Mouse (Mus musculus) limb, embryonic 10.5 days (tissue): ENCODE measurements around the gene Ntm. TPM values are rescaled to one million over a fixed set of nuclear protein-coding genes. Genes with fewer than 3 reads are reported as not detected.

Source experiments
- DNase-seq: peaks from one replicate; pipeline ENCODE4 v3.0.0-alpha.2; 2017; ENCODE audit warnings: low spot score
- H3K27ac ChIP-seq: fragments of 300-500 bp; sonication (generic); 2 replicates; pipeline ENCODE4 v1.5.1; 2016; ENCODE audit warnings: mild to moderate bottlenecking
- H3K27me3 ChIP-seq: fragments of 300-500 bp; sonication (generic); 2 replicates; pipeline ENCODE4 v1.6.1; 2016; ENCODE audit warnings: low read depth, mild to moderate bottlenecking; ENCODE audit not compliant: poor library complexity, severe bottlenecking
- H3K36me3 ChIP-seq: fragments of 300-500 bp; sonication (generic); 2 replicates; pipeline ENCODE4 v1.6.1; 2016; ENCODE audit warnings: mild to moderate bottlenecking, moderate library complexity
- H3K4me1 ChIP-seq: fragments of 300-500 bp; sonication (generic); 2 replicates; pipeline ENCODE4 v1.6.1; 2016
- H3K4me3 ChIP-seq: fragments of 300-500 bp; sonication (generic); 2 replicates; pipeline ENCODE4 v1.5.1; 2016; ENCODE audit warnings: mild to moderate bottlenecking, moderate library complexity
- H3K9me3 ChIP-seq: fragments of 300-500 bp; sonication (generic); replicated peaks from 2 replicates; pipeline ENCODE4 v1.6.1; 2016; ENCODE audit warnings: mild to moderate bottlenecking
- WGBS: fragments of 180-500 bp; shearing (Covaris S2); methylation state at CpG from one replicate; pipeline ENCODE4 v1.1.7; 2016; 5-methylcytosine and 5-hydroxymethylcytosine counted together
- polyA plus RNA-seq: library from polyadenylated mRNA; unstranded; fragments of >200 nt; fragmentation: Nextera tagmentation; extraction: Ambion mirVana; gene quantifications from 2 replicates; pipeline ENCODE4 v1.2.1, GENCODE M21; 2016

Gene Ntm
- polyA plus RNA-seq, 1 experiment from 2014 or later = 12.7 TPM

DNA sequence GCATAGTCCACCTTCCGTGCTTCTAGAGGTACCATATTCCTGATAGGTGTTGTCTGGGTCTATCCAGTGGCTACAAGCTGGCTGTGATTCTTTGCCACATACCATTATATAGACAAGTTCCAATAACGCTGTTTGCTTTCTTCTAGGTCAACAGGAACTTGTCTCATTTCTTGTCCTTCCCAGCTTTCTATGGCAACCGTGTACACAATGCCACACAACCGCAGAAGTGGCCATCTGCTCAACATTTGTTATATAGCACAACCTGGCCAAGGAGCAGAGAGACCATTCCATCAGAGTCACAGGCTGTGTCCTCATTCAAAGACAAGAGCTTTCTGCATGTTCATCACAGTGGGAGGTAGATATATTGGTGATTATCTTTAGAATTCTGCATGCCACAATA lies 404.0 kb downstream of the Ntm start:
- no peak overlapping the region for H3K27ac ChIP-seq
- H3K9me3 ChIP-seq = no peaks in the 10 kb centered on the region
- DNase-seq = no peak
- no peak overlapping the region for H3K4me3 ChIP-seq
- WGBS = 93% methylated on average over 4 of the region's 4 CpGs
- H3K36me3 ChIP-seq = no peaks in the 10 kb centered on the region
- no peaks in the 10 kb centered on the region for H3K27me3 ChIP-seq
- peaks cover 10% of the 10 kb centered on the region for H3K4me1 ChIP-seq

DNA sequence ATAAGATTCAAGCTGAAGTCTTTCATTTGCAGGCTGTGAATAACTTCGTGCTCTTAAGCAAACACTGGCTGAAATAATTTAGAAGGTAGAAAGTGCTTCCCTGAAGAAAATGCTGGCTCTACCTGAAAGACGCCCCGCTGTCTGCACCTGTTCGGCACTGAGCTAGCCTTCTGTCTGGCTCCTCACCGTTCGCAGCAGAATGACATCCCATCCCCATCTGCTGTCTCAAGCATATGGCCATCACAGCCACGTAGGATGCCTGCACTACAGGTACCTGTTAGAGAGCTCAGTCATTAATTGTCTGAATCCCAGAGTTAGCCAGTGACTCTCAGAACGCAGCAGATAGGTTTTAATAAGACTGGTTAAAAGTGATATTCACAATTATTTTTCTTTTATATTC lies 412.4 kb downstream of the Ntm start:
- no peak for DNase-seq
- H3K27ac ChIP-seq = no peak overlapping the region
- no peaks in the 10 kb centered on the region for H3K9me3 ChIP-seq
- WGBS = 86% methylated on average over 8 of the region's 8 CpGs
- H3K4me3 ChIP-seq = no peak overlapping the region
- no peaks in the 10 kb centered on the region for H3K27me3 ChIP-seq
- H3K36me3 ChIP-seq = no peaks in the 10 kb centered on the region
- no peaks in the 10 kb centered on the region for H3K4me1 ChIP-seq

DNA sequence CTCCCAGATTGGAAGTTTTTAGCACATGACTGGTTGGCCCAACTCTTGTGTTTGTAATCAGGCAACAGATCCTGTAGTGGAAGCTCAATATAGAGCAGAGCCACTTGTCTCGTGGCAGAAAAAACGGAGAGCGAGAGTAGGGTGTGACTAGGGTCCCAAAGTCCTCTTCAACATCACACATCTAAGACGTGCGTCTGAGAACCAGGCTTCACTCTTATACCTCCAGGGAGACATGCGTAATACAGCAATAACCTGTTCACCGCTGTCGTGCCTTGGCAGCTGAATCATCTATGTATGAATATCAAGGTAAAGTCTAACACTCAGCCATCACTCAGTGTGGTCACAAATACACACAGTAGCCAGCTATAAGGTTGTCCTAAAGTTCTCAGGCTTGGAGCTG lies 412.8 kb downstream of the Ntm start:
- H3K36me3 ChIP-seq = no peaks in the 10 kb centered on the region
- no peaks in the 10 kb centered on the region for H3K9me3 ChIP-seq
- no peaks in the 10 kb centered on the region for H3K27me3 ChIP-seq
- no peak overlapping the region for H3K27ac ChIP-seq
- H3K4me1 ChIP-seq = no peaks in the 10 kb centered on the region
- no peak overlapping the region for H3K4me3 ChIP-seq
- 90% methylated on average over 8 of the region's 8 CpGs for WGBS
- no peak for DNase-seq

DNA sequence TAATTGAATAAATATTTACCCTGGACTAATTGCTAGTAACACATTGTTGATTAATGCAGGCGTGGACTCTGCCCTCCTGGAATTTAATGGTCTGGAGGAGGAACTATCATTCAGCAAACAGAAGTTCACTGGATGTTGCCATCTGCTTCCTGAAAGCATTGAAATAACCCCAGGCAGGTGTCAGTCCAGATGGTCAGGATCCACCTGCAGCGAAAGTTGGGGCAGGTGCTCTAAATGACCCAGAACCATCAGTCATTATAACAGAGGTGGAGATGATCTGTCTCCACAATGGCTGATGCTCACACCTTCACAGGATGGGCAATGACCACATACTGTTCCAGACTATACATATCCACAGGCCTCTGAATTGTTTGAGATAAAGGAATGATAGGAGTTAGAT lies 426.5 kb downstream of the Ntm start:
- H3K4me1 ChIP-seq = peaks cover 26% of the 10 kb centered on the region
- WGBS = 84% methylated on average over 2 of the region's 2 CpGs
- H3K36me3 ChIP-seq = no peaks in the 10 kb centered on the region
- DNase-seq = no peak
- H3K27ac ChIP-seq = no peak overlapping the region
- no peaks in the 10 kb centered on the region for H3K9me3 ChIP-seq
- H3K4me3 ChIP-seq = no peak overlapping the region
- H3K27me3 ChIP-seq = no peaks in the 10 kb centered on the region

DNA sequence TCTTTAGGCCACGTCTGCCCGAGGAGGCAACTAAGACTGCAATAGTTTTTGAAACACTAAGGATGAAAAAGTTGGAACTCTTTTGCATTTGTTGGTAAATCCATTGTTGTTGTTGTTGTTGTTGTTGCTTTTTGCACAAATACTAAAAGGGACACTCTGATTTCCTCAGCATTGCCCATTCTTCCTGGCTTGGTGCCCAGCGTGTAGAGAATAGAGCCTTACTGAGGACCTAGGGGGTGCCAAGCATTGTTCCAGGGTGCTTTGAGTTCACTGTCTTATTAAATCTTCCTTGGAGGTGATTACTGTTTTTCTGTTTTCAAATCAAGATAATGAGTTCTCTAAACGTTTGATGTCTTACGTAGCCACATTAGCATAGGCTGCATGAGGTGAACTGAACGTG lies 428.2 kb downstream of the Ntm start:
- H3K4me1 ChIP-seq = peaks cover 26% of the 10 kb centered on the region
- H3K9me3 ChIP-seq = no peaks in the 10 kb centered on the region
- H3K36me3 ChIP-seq = no peaks in the 10 kb centered on the region
- 93% methylated on average over 6 of the region's 6 CpGs for WGBS
- H3K4me3 ChIP-seq = no peak overlapping the region
- no peaks in the 10 kb centered on the region for H3K27me3 ChIP-seq
- no peak overlapping the region for H3K27ac ChIP-seq
- no peak for DNase-seq

DNA sequence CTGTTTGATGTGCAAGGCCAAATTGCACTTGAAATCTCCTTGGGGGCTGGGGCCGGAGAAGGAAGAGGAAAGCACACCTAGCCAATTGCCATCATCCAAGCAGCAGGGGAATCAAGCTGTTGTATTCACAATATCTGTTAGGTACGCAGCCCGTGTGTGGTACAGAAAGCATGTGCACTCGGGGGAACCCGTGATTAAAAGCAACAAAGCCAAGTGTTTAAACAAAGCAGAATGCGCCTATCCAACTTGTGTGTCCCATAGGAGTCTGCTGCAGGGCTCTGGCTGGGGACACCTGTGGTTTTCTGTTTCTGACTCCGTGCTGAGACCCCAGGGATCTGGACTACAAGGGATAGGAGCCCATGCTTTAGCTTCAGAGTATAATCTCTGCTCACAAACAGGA lies 428.6 kb downstream of the Ntm start:
- Histone ChIP-seq H3K27me3 (no peaks in the 10 kb centered on the region), H3K4me3 (no peak overlapping the region), H3K9me3 (no peaks in the 10 kb centered on the region), H3K4me1 (peaks cover 26% of the 10 kb centered on the region), H3K36me3 (no peaks in the 10 kb centered on the region), H3K27ac (no peak overlapping the region)
- DNase-seq = no peak
- WGBS = 68% methylated on average over 7 of the region's 7 CpGs

DNA sequence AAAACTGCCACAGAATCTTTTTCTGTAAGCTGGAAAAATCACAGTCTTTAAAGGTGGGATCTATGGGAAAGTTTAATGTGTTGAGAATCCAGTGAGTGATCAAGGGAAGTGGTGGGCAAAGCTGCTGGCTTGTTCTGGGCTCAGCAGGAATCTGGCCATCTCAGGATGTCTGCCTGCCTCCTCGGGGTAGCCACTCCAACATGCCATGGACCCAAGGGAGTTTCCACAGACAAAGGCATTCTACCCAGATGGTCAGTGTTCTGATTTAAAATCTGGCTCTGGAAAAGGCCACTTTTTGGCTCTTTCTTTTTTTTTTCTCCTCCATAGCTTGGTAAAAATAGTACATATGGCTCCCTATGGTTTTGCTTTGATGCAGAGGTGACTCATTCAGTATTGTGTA lies 429.4 kb downstream of the Ntm start:
- H3K36me3 ChIP-seq = no peaks in the 10 kb centered on the region
- WGBS = 50% methylated on average over 1 of the region's 1 CpGs
- H3K4me3 ChIP-seq = no peak overlapping the region
- no peak overlapping the region for H3K27ac ChIP-seq
- no peaks in the 10 kb centered on the region for H3K27me3 ChIP-seq
- no peaks in the 10 kb centered on the region for H3K9me3 ChIP-seq
- DNase-seq = no peak
- peaks cover 26% of the 10 kb centered on the region for H3K4me1 ChIP-seq

DNA sequence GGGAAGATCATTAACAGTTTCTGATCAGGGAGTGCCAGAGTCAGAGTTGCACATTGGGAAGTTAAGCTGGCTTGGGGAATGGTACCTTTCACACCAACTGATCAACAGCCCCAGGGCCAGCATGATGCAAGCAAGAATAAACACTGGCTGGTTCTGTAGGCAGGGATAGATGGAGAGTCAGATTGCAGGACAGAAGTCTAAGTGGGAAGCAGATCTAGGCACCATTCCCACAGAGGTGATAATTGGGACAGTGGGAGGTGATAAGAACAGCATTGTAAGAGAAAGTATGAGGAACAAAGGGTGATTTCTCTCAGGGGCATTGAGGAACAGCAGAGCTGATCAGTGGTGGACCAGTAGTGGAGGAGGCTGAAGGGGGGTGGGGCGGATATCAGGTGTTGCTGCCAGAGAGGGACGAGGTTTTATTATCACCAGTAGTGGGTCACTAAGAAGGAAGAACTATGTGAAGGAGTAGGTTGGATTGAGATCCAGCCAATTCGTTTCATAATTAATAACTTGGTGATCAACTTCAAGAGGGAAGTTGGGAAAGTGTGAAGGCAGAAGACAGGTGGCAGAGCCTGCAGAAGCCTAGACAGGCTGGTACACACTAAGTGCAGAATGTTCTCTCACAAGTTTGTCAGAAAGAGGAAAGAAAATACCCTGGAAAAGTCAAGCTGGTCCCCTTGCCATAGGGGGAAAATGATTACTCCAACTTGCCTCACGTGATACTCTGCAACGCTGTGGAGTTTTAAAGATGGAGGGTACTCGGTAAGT lies 431.6 kb downstream of the Ntm start:
- WGBS = 78% methylated on average over 6 of the region's 6 CpGs
- H3K27me3 ChIP-seq = no peaks in the 10 kb centered on the region
- H3K36me3 ChIP-seq = no peaks in the 10 kb centered on the region
- no peak overlapping the region for H3K4me3 ChIP-seq
- H3K27ac ChIP-seq = no peak overlapping the region
- DNase-seq = no peak
- peaks cover 20% of the 10 kb centered on the region for H3K4me1 ChIP-seq
- H3K9me3 ChIP-seq = no peaks in the 10 kb centered on the region

DNA sequence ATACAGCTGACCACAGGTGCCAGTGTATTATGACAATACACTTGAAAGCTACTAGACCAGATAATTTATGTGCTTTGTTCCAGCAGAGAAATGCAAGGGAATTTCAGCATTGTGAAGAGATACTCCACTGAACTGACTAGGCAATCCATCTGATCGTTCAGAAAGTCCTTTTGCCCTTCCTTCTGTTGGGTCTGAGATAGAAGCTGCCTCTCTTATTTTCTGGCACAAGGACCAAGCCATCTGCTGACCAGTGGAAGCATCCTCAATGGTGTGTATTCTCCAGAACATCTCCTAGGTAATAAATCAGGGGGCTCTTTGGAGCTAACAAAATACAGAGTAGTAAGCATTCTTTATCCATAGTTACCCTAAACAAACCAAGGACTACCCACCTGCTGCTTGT lies 438.8 kb downstream of the Ntm start:
- 88% methylated on average over 1 of the region's 1 CpGs for WGBS
- no peaks in the 10 kb centered on the region for H3K9me3 ChIP-seq
- peaks cover 3% of the 10 kb centered on the region; the same call in 1 of the 2 replicates for H3K4me1 ChIP-seq

DNA sequence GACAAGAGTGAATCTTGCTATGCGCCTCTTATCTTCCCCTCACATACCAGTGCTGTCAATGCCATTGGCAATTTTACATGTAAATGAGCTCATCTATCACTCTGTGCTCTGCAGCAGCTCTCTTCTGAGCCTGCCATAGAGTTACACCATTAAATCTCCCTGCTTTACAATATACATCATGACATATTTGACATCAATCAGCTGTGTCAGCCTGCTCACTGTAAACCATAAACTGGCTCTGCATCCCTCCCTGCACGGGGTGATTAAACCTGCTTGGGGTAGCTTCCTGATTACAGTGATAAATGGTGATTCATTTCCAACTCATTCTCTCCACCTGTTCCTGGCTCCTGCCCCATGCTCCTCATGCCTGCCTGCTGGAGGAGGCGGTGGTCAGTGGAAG lies 439.7 kb downstream of the Ntm start:
- H3K4me3 ChIP-seq = no peak overlapping the region
- no peak for DNase-seq
- H3K9me3 ChIP-seq = no peaks in the 10 kb centered on the region
- H3K27ac ChIP-seq = no peak overlapping the region
- peaks cover 3% of the 10 kb centered on the region; the same call in 1 of the 2 replicates for H3K4me1 ChIP-seq
- WGBS = 66% methylated on average over 3 of the region's 3 CpGs
- no peaks in the 10 kb centered on the region for H3K36me3 ChIP-seq
- H3K27me3 ChIP-seq = no peaks in the 10 kb centered on the region

More for the DNA sequence above, 438.8 kb downstream of the Ntm start:
- no peaks in the 10 kb centered on the region for H3K36me3 ChIP-seq
- no peak overlapping the region for H3K27ac ChIP-seq
- no peaks in the 10 kb centered on the region for H3K27me3 ChIP-seq
- DNase-seq = no peak
- H3K4me3 ChIP-seq = no peak overlapping the region

DNA sequence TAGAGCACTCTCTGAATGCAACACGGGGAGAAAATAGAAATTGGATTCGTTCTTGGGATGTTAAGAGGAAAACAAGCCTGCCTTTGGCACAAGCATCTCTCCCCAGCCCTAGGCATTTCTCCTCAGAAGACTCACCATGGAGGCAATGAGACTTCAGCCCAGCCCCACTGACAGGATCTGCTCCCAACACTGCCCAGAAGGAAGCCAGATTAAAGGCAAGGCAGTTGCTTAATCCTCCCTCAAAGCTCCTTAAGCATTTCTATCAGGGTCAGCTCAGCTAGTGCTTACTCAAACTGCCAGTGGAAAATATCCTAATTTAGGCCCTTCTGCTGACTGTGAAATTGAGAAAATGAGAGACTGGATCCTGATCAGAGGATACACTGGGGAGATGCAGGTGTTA lies 443.8 kb downstream of the Ntm start:
- WGBS = 76% methylated on average over 2 of the region's 2 CpGs
- Histone ChIP-seq H3K36me3 (no peaks in the 10 kb centered on the region), H3K27ac (no peak overlapping the region), H3K27me3 (no peaks in the 10 kb centered on the region), H3K9me3 (no peaks in the 10 kb centered on the region), H3K4me1 (peaks cover 10% of the 10 kb centered on the region), H3K4me3 (no peak overlapping the region)
- no peak for DNase-seq

DNA sequence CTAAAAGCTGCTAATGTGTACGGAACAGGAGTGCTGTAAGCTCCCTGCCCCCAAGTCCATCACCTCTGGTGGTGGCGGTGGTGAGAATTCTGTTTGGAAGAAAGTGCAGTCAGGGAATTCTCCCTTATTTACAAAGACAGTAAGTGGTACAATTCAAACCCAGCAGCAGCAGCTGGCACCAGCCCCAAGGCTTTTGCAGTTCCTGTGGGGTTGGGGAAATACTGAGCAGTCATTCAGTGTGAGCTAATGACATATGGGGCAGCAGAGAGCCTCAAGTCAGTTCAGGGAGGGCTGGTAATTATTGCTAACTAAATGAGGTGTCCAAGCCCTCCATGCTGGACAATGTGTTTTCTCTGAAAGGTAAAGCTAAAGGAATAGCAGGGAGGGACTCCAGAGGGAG lies 446.3 kb downstream of the Ntm start:
- H3K27me3 ChIP-seq = no peaks in the 10 kb centered on the region
- no peak for DNase-seq
- WGBS = 72% methylated on average over 2 of the region's 2 CpGs
- H3K4me3 ChIP-seq = no peak overlapping the region
- H3K4me1 ChIP-seq = peaks cover 10% of the 10 kb centered on the region
- no peak overlapping the region for H3K27ac ChIP-seq
- no peaks in the 10 kb centered on the region for H3K36me3 ChIP-seq
- no peaks in the 10 kb centered on the region for H3K9me3 ChIP-seq

DNA sequence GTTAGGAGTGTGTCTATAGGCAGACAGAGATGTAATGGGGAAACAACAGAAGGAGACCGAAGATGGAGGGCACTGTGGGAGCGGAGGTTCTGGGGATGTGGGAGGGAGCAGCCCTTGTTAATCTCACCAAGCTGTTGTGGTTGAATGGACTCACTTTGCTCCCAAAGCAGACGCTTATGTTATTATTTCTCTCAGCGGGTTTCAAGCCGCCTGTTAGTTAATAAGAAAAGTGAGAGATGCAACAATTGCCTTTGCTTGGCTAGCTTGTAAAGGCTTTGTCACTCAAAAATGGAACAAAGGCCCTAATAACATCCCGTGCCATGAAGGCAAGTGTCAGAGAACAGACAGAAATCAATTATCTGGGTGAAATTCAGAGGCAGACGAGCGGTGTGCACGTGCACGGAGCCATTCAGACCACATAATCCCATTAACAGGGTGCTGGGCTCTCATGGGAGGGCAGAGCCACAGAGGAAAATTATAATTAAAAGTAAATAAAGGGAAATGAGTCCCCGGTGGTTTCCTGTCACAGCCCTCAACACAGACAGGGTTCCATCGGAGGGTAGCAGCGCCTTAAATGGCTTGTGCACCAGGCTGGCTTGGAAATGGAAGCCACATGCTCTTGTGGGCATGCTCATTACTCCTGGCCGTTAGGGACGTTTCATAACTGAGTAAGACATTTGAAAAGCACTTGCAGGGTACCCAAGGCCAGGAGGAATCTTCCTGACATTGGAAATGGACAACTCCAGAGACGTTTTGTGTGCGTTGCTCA lies 448.2 kb downstream of the Ntm start:
- DNase-seq = no peak
- Histone ChIP-seq H3K27me3 (no peaks in the 10 kb centered on the region), H3K27ac (no peak overlapping the region), H3K36me3 (no peaks in the 10 kb centered on the region), H3K4me1 (peaks cover 7% of the 10 kb centered on the region), H3K4me3 (no peak overlapping the region), H3K9me3 (no peaks in the 10 kb centered on the region)
- 79% methylated on average over 17 of the region's 17 CpGs for WGBS
